Mouse (Mus musculus) olfactory bulb, adult 2 months (tissue): ENCODE measurements at regions not wholly inside any gene's neighbourhood (a gene's known extent, or its start where the extent isn't known, plus 50 kb on each side); places are given as distances from the start of the nearest gene placed in this dataset.

Source experiments
- CTCF ChIP-seq: fragments of 200-500 bp; IDR thresholded peaks from 2 replicates; pipeline ENCODE4 v1.5.1; 2012; ENCODE audit warnings: low read depth, mild to moderate bottlenecking, low read length, moderate library complexity; ENCODE audit not compliant: insufficient read depth
- POLR2A ChIP-seq: fragments of 200-500 bp; IDR thresholded peaks from 2 replicates; pipeline ENCODE4 v1.6.1; 2012; ENCODE audit warnings: mild to moderate bottlenecking, low read depth, low read length, moderate library complexity; ENCODE audit not compliant: insufficient read depth

DNA sequence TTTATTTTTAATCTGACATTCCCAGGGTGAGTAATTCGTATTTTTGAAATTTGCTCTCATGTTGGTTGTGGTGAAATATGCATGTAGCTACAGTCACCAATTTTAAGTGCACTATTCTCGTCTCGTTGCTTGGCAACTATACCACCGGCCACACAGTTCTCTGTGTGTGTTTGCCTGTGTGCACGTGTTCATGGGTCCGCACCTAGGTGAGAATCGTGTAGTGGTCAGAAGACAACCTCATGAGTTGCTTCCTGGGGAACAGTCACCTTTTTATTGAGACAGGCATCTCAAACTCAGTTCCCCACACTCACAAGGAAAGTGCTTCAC, 92.2 kb downstream of the Sall1 start:
- TF ChIP-seq CTCF (no peak), POLR2A (no peak)
